Mouse (Mus musculus) liver, embryonic 16.5 days (tissue): Measurements from ENCODE around the gene Zscan21. TPM values are rescaled to one million over a fixed set of nuclear protein-coding genes. Genes with fewer than 3 reads are reported as not detected.

Experiments
- ATAC-seq: fragments of 200-750 bp; cut with Nextera tagmentation; 2 replicates; pipeline ENCODE4 v1.8.0; 2017; ENCODE audit warnings: low read depth, mild to moderate bottlenecking, moderate number of reproducible peaks, moderate library complexity
- H3K27ac ChIP-seq: fragments of 300-500 bp; sonication (generic); 2 replicates; pipeline ENCODE4 v1.5.1; 2014; ENCODE audit warnings: mild to moderate bottlenecking, low read length
- H3K27me3 ChIP-seq: fragments of 300-500 bp; sonication (generic); 2 replicates; pipeline ENCODE4 v1.6.1; 2014; ENCODE audit warnings: low read depth, low read length, mixed read lengths; ENCODE audit not compliant: control insufficient read depth, insufficient read depth
- H3K36me3 ChIP-seq: fragments of 300-500 bp; sonication (generic); 2 replicates; pipeline ENCODE4 v1.6.1; 2014; ENCODE audit warnings: mild to moderate bottlenecking; ENCODE audit not compliant: control insufficient read depth, insufficient read depth
- H3K4me1 ChIP-seq: fragments of 300-500 bp; sonication (generic); 2 replicates; pipeline ENCODE4 v1.6.1; 2014; ENCODE audit warnings: low read depth, low read length, mixed read lengths; ENCODE audit not compliant: control insufficient read depth
- H3K4me2 ChIP-seq: fragments of 300-500 bp; sonication (generic); 2 replicates; pipeline ENCODE4 v1.6.1; 2014; ENCODE audit warnings: low read depth, low read length, mixed read lengths
- H3K4me3 ChIP-seq: fragments of 300-500 bp; sonication (generic); 2 replicates; pipeline ENCODE4 v1.5.1; 2014; ENCODE audit warnings: low read depth, mild to moderate bottlenecking, low read length
- H3K9ac ChIP-seq: fragments of 300-500 bp; sonication (generic); 2 replicates; pipeline ENCODE4 v1.6.1; 2014; ENCODE audit warnings: low read depth, low read length
- H3K9me3 ChIP-seq: fragments of 300-500 bp; sonication (generic); replicated peaks from 2 replicates; pipeline ENCODE4 v1.6.1; 2016; ENCODE audit warnings: low read length; ENCODE audit not compliant: control insufficient read depth
- WGBS: fragments of 180-500 bp; shearing (Covaris S2); extraction: QIAGEN DNeasy Blood & Tissue Kit; methylation state at CpG from one replicate; pipeline ENCODE4 v1.1.7; 2014; ENCODE audit not compliant: insufficient replicate concordance; 5-methylcytosine and 5-hydroxymethylcytosine counted together
- polyA plus RNA-seq: library from polyadenylated mRNA; unstranded; fragments of >200 nt; fragmentation: Nextera tagmentation; extraction: Ambion mirVana; gene quantifications from 2 replicates; pipeline ENCODE4 v1.2.1, GENCODE M21; 2015

Zscan21 gene
- polyA plus RNA-seq, 1 experiment from 2014 or later: 14.6 TPM

GRCm38 (mm10) chr5:138138585-138138984, 21.9 kb downstream of the Zscan21 start:
- peaks cover 11% of the 10 kb centered on the region for H3K4me1 ChIP-seq
- ATAC-seq: no peak
- H3K36me3 ChIP-seq: peaks cover 5% of the 10 kb centered on the region; the same call in 1 of the 2 replicates
- H3K4me3 ChIP-seq: no peak overlapping the region
- H3K27me3 ChIP-seq: no peaks in the 10 kb centered on the region
- H3K27ac ChIP-seq: no peak overlapping the region
- 8% methylated on average over 4 of the region's 4 CpGs for WGBS
- H3K9ac ChIP-seq: no peak overlapping the region
- H3K4me2 ChIP-seq: no peak overlapping the region
- H3K9me3 ChIP-seq: no peaks in the 10 kb centered on the region

- 53% methylated on average over 3 of the region's 3 CpGs for WGBS
Measured at GRCm38 (mm10) chr5:138154390-138154789, 37.7 kb downstream of the Zscan21 start.

GRCm38 (mm10) chr5:138155443-138155976, 38.8 kb downstream of the Zscan21 start, which contains the start of gene Zfp113:
Gene Zfp113 (minus strand): TSS chr5:138155744.
- Histone ChIP-seq H3K4me1 (peaks cover 14% of the 10 kb centered on the region), H3K4me2 (peak within 1 kb of the TSS; percentile 74), H3K27me3 (no peaks in the 10 kb centered on the region), H3K9me3 (no peaks in the 10 kb centered on the region), H3K9ac (peak within 1 kb of the TSS; percentile 85), H3K4me3 (peak within 1 kb of the TSS; percentile 83), H3K36me3 (peaks cover 5% of the 10 kb centered on the region), H3K27ac (peak within 1 kb of the TSS; percentile 84)
- WGBS: under 1% methylated on average over 31 of the region's 31 CpGs
- peak; percentile 94 for ATAC-seq

More at GRCm38 (mm10) chr5:138154390-138154789, 37.7 kb downstream of the Zscan21 start:
- ATAC-seq: no peak
- H3K9ac ChIP-seq: peak overlapping the region; percentile 85; the same call in 1 of the 2 replicates
- no peak overlapping the region for H3K27ac ChIP-seq
- H3K4me2 ChIP-seq: peak overlapping the region; percentile 74
- H3K4me3 ChIP-seq: peak overlapping the region; percentile 83; the same call in 1 of the 2 replicates
- H3K9me3 ChIP-seq: no peaks in the 10 kb centered on the region
- peaks cover 10% of the 10 kb centered on the region for H3K4me1 ChIP-seq
- no peaks in the 10 kb centered on the region for H3K27me3 ChIP-seq
- peaks cover 8% of the 10 kb centered on the region for H3K36me3 ChIP-seq

- no peak for ATAC-seq
- Histone ChIP-seq H3K36me3 (peaks cover 26% of the 10 kb centered on the region), H3K27me3 (no peaks in the 10 kb centered on the region), H3K4me2 (peak overlapping the region; percentile 88), H3K9ac (peak overlapping the region; percentile 86), H3K4me1 (peaks cover 26% of the 10 kb centered on the region), H3K4me3 (peak overlapping the region; percentile 92), H3K9me3 (no peaks in the 10 kb centered on the region), H3K27ac (peak overlapping the region; percentile 41; the same call in 1 of the 2 replicates)
- WGBS: 50% methylated on average over 7 of the region's 7 CpGs
Measured at GRCm38 (mm10) chr5:138160224-138160762, 43.6 kb downstream of the Zscan21 start.

GRCm38 (mm10) chr5:138160842-138161665, 44.4 kb downstream of the Zscan21 start, which contains the start of gene Cops6:
Gene Cops6 (plus strand): TSS chr5:138161071.
- WGBS: under 1% methylated on average over 42 of the region's 42 CpGs

GRCm38 (mm10) chr5:138163046-138163445, 46.3 kb downstream of the Zscan21 start:
- no peak for ATAC-seq
- H3K27me3 ChIP-seq: no peaks in the 10 kb centered on the region
- peaks cover 26% of the 10 kb centered on the region for H3K4me1 ChIP-seq
- 48% methylated on average over 6 of the region's 6 CpGs for WGBS
- no peak overlapping the region; the same call in 1 of the 2 replicates for H3K27ac ChIP-seq
- peaks cover 54% of the 10 kb centered on the region for H3K36me3 ChIP-seq
- H3K4me2 ChIP-seq: no peak overlapping the region
- no peak overlapping the region for H3K4me3 ChIP-seq
- no peaks in the 10 kb centered on the region for H3K9me3 ChIP-seq
- H3K9ac ChIP-seq: no peak overlapping the region

More at GRCm38 (mm10) chr5:138160842-138161665, 44.4 kb downstream of the Zscan21 start, which contains the start of gene Cops6:
- Histone ChIP-seq H3K9ac (peak within 1 kb of the TSS; percentile 86), H3K9me3 (no peaks in the 10 kb centered on the region), H3K4me1 (peaks cover 26% of the 10 kb centered on the region), H3K4me2 (peak within 1 kb of the TSS; percentile 88), H3K27ac (peak within 1 kb of the TSS; percentile 78), H3K36me3 (peaks cover 34% of the 10 kb centered on the region), H3K4me3 (peak within 1 kb of the TSS; percentile 92), H3K27me3 (no peaks in the 10 kb centered on the region)
- ATAC-seq: peak; percentile 97

- H3K9me3 ChIP-seq: no peaks in the 10 kb centered on the region
- H3K4me2 ChIP-seq: no peak overlapping the region
- 71% methylated on average over 10 of the region's 10 CpGs for WGBS
- H3K4me3 ChIP-seq: no peak overlapping the region
- no peak overlapping the region for H3K9ac ChIP-seq
- no peak overlapping the region for H3K27ac ChIP-seq
- H3K36me3 ChIP-seq: peaks cover 60% of the 10 kb centered on the region
- no peak for ATAC-seq
- H3K4me1 ChIP-seq: peaks cover 26% of the 10 kb centered on the region
- H3K27me3 ChIP-seq: no peaks in the 10 kb centered on the region
Measured at GRCm38 (mm10) chr5:138163610-138164009, 46.9 kb downstream of the Zscan21 start.

GRCm38 (mm10) chr5:138165594-138165993, 48.9 kb downstream of the Zscan21 start:
- Histone ChIP-seq H3K9me3 (no peaks in the 10 kb centered on the region), H3K9ac (no peak overlapping the region), H3K4me2 (no peak overlapping the region), H3K4me1 (peaks cover 29% of the 10 kb centered on the region), H3K27me3 (no peaks in the 10 kb centered on the region), H3K27ac (no peak overlapping the region), H3K36me3 (peaks cover 71% of the 10 kb centered on the region), H3K4me3 (no peak overlapping the region)
- WGBS: 90% methylated on average over 8 of the region's 8 CpGs
- ATAC-seq: no peak
